Mouse (Mus musculus) limb, embryonic 11.5 days (tissue): ENCODE results near the gene Rpap3. TPM values are rescaled to one million over a fixed set of nuclear protein-coding genes. Genes with fewer than 3 reads are reported as not detected.

Experiments
- ATAC-seq: fragments of 200-750 bp; cut with Nextera tagmentation; 2 replicates; pipeline ENCODE4 v1.8.0; 2017; ENCODE audit warnings: low read depth; ENCODE audit not compliant: insufficient number of reproducible peaks, low FRiP score, low TSS enrichment
- DNase-seq: peaks from one replicate; pipeline ENCODE4 v3.0.0-alpha.2; 2015; ENCODE audit warnings: low spot score
- H3K27ac ChIP-seq: fragments of 300-500 bp; sonication (generic); replicated peaks from 2 replicates; pipeline ENCODE4 v1.5.1; 2014; ENCODE audit warnings: low read depth, mild to moderate bottlenecking, low read length
- H3K27me3 ChIP-seq: fragments of 300-500 bp; sonication (generic); 2 replicates; pipeline ENCODE4 v1.6.1; 2014; ENCODE audit warnings: mild to moderate bottlenecking, low read length, mixed read lengths; ENCODE audit not compliant: control insufficient read depth, insufficient read depth
- H3K36me3 ChIP-seq: fragments of 300-500 bp; sonication (generic); 2 replicates; pipeline ENCODE4 v1.6.1; 2014; ENCODE audit warnings: mild to moderate bottlenecking, low read length, moderate library complexity, mixed read lengths; ENCODE audit not compliant: control insufficient read depth, insufficient read depth
- H3K4me1 ChIP-seq: fragments of 300-500 bp; sonication (generic); 2 replicates; pipeline ENCODE4 v1.6.1; 2014; ENCODE audit warnings: low read length, mixed read lengths; ENCODE audit not compliant: control insufficient read depth, insufficient read depth
- H3K4me2 ChIP-seq: fragments of 300-500 bp; sonication (generic); 2 replicates; pipeline ENCODE4 v1.6.1; 2014; ENCODE audit warnings: low read depth, mild to moderate bottlenecking, moderate library complexity; ENCODE audit not compliant: severe bottlenecking
- H3K4me3 ChIP-seq: fragments of 300-500 bp; sonication (generic); 2 replicates; pipeline ENCODE4 v1.5.1; 2014; ENCODE audit warnings: low read depth, low read length
- H3K9ac ChIP-seq: fragments of 300-500 bp; sonication (generic); 2 replicates; pipeline ENCODE4 v1.6.1; 2014; ENCODE audit warnings: mild to moderate bottlenecking, low read length
- H3K9me3 ChIP-seq: fragments of 300-500 bp; sonication (generic); 2 replicates; pipeline ENCODE4 v1.6.1; 2016; ENCODE audit warnings: low read length; ENCODE audit not compliant: control insufficient read depth
- WGBS: fragments of 180-500 bp; shearing (Covaris S2); extraction: QIAGEN DNeasy Blood & Tissue Kit; methylation state at CpG from one replicate; pipeline ENCODE4 v1.1.7; 2014; 5-methylcytosine and 5-hydroxymethylcytosine counted together
- polyA plus RNA-seq: library from polyadenylated mRNA; unstranded; fragments of >200 nt; fragmentation: Nextera tagmentation; extraction: Ambion mirVana; gene quantifications from 2 replicates; pipeline ENCODE4 v1.2.1, GENCODE M21; 2014

The Rpap3 gene
- polyA plus RNA-seq, 1 experiment from 2014 or later, result 50.0 TPM

GRCm38 (mm10) chr15:97728804-97729203 is 23.2 kb upstream of the Rpap3 start:
- no peaks in the 10 kb centered on the region for H3K4me1 ChIP-seq
- H3K4me3 ChIP-seq, result no peak overlapping the region
- no peaks in the 10 kb centered on the region for H3K9me3 ChIP-seq
- DNase-seq (no peak), ATAC-seq (no peak)
- H3K4me2 ChIP-seq, result no peak overlapping the region
- no peaks in the 10 kb centered on the region for H3K36me3 ChIP-seq
- no peaks in the 10 kb centered on the region for H3K27me3 ChIP-seq
- WGBS, result 66% methylated on average over 7 of the region's 7 CpGs
- H3K9ac ChIP-seq, result no peak overlapping the region
- no peak overlapping the region for H3K27ac ChIP-seq

GRCm38 (mm10) chr15:97728394-97728793 is 22.8 kb upstream of the Rpap3 start:
- Histone ChIP-seq H3K27ac (no peak overlapping the region), H3K9me3 (no peaks in the 10 kb centered on the region), H3K9ac (no peak overlapping the region), H3K27me3 (no peaks in the 10 kb centered on the region), H3K4me2 (no peak overlapping the region), H3K36me3 (no peaks in the 10 kb centered on the region), H3K4me1 (no peaks in the 10 kb centered on the region), H3K4me3 (no peak overlapping the region)
- WGBS, result 90% methylated on average over 11 of the region's 11 CpGs
- ATAC-seq, result no peak
- no peak for DNase-seq

- no peaks in the 10 kb centered on the region for H3K4me1 ChIP-seq
- no peaks in the 10 kb centered on the region for H3K36me3 ChIP-seq
- no peak overlapping the region for H3K4me3 ChIP-seq
- H3K9ac ChIP-seq, result no peak overlapping the region
- H3K9me3 ChIP-seq, result no peaks in the 10 kb centered on the region
- H3K4me2 ChIP-seq, result no peak overlapping the region
- no peaks in the 10 kb centered on the region for H3K27me3 ChIP-seq
- DNase-seq, result no peak
- 70% methylated on average over 5 of the region's 5 CpGs for WGBS
- no peak overlapping the region for H3K27ac ChIP-seq
- no peak for ATAC-seq
These were observed 21.9 kb upstream of the Rpap3 start for GRCm38 (mm10) chr15:97727520-97727919.

GRCm38 (mm10) chr15:97727048-97727447 is 21.4 kb upstream of the Rpap3 start:
- Histone ChIP-seq H3K4me2 (no peak overlapping the region), H3K9me3 (no peaks in the 10 kb centered on the region), H3K36me3 (no peaks in the 10 kb centered on the region), H3K9ac (no peak overlapping the region), H3K4me1 (no peaks in the 10 kb centered on the region), H3K27ac (no peak overlapping the region), H3K27me3 (no peaks in the 10 kb centered on the region), H3K4me3 (no peak overlapping the region)
- ATAC-seq, result no peak
- 84% methylated on average over 8 of the region's 8 CpGs for WGBS
- no peak for DNase-seq

GRCm38 (mm10) chr15:97726310-97726709 is 20.7 kb upstream of the Rpap3 start:
- WGBS, result 74% methylated on average over 13 of the region's 13 CpGs
- H3K36me3 ChIP-seq, result no peaks in the 10 kb centered on the region
- H3K4me3 ChIP-seq, result no peak overlapping the region
- ATAC-seq, result no peak
- no peak for DNase-seq
- no peaks in the 10 kb centered on the region for H3K27me3 ChIP-seq
- no peak overlapping the region for H3K9ac ChIP-seq
- H3K4me2 ChIP-seq, result no peak overlapping the region
- no peak overlapping the region for H3K27ac ChIP-seq
- H3K9me3 ChIP-seq, result no peaks in the 10 kb centered on the region
- peaks cover 3% of the 10 kb centered on the region for H3K4me1 ChIP-seq

- Histone ChIP-seq H3K36me3 (no peaks in the 10 kb centered on the region), H3K27ac (no peak overlapping the region), H3K4me2 (no peak overlapping the region), H3K4me3 (no peak overlapping the region), H3K4me1 (peaks cover 7% of the 10 kb centered on the region), H3K9me3 (no peaks in the 10 kb centered on the region), H3K9ac (no peak overlapping the region), H3K27me3 (no peaks in the 10 kb centered on the region)
- ATAC-seq (no peak), DNase-seq (no peak)
- 81% methylated on average over 6 of the region's 6 CpGs for WGBS
These were observed 19.7 kb upstream of the Rpap3 start for GRCm38 (mm10) chr15:97725198-97725785.

- Histone ChIP-seq H3K4me3 (no peak overlapping the region), H3K9me3 (no peaks in the 10 kb centered on the region), H3K27ac (no peak overlapping the region), H3K36me3 (no peaks in the 10 kb centered on the region), H3K4me2 (no peak overlapping the region), H3K9ac (no peak overlapping the region), H3K4me1 (peaks cover 7% of the 10 kb centered on the region), H3K27me3 (no peaks in the 10 kb centered on the region)
- ATAC-seq (no peak), DNase-seq (no peak)
- 85% methylated on average over 17 of the region's 17 CpGs for WGBS
These were observed 18.9 kb upstream of the Rpap3 start for GRCm38 (mm10) chr15:97724346-97725197.

- H3K4me3 ChIP-seq, result no peak overlapping the region
- DNase-seq, result no peak
- no peak overlapping the region for H3K9ac ChIP-seq
- 89% methylated on average over 6 of the region's 6 CpGs for WGBS
- no peaks in the 10 kb centered on the region for H3K9me3 ChIP-seq
- peaks cover 7% of the 10 kb centered on the region for H3K4me1 ChIP-seq
- H3K4me2 ChIP-seq, result no peak overlapping the region
- no peaks in the 10 kb centered on the region for H3K36me3 ChIP-seq
- H3K27ac ChIP-seq, result no peak overlapping the region
- no peak for ATAC-seq
- no peaks in the 10 kb centered on the region for H3K27me3 ChIP-seq
These were observed 18.1 kb upstream of the Rpap3 start for GRCm38 (mm10) chr15:97723536-97724345.
